Mouse (Mus musculus): ENCODE data around the gene Xrn2.

DNA sequence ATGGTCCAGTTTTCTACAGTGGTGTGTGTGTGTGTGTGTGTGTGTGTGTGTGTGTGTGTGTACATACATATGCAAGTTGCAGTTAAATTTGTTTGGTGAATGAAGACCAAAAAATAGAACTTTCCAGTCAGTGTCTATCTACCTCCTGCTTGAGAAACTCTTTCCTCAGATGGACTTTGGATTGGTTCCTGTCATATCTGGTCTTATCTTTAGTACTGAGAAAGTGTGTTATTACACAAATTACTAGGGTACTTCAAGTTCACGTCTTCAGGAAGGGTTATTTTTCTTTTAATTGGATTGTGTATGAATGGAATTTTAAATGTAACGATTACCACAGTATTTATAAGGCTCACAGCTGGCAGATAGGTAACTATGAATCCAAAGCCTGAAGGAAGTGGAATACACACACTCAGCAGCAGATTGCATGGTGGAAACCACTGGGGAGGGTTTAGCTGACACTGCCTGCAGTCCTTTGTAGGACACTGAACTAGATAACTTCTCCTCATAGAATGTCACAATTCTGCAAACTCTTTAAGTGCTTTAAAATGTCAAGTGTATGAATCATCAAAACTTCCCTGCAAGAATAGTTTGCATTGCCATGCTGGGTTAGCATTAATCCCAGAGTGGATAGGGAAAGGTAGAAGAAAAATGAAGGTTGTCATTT, 40.6 kb downstream of the Xrn2 start:
- TF ChIP-seq GATA1 (IDR thresholded peaks at IDR 0.05; ENCODE audit: low read length) (no peak), TAL1 (IDR thresholded peaks at IDR 0.05; ENCODE audit: low read length) (no peak)
